Mouse (Mus musculus) liver, postnatal 0 days (tissue): ENCODE results near the gene Ccnd3. TPM values are rescaled to one million over a fixed set of nuclear protein-coding genes. Genes with fewer than 3 reads are reported as not detected.
"Not testable (repeated sequence)": the region's sequence is repeated elsewhere in the genome, so short reads cannot be mapped to it uniquely, and the experiment has no call there.

ENCODE experiments used
- ATAC-seq: fragments of 200-750 bp; cut with Nextera tagmentation; 2 replicates; pipeline ENCODE4 v1.8.0; 2017; ENCODE audit warnings: mild to moderate bottlenecking, moderate library complexity
- DNase-seq: peaks from one replicate; pipeline ENCODE4 v3.0.0-alpha.2; 2016
- H3K27ac ChIP-seq: fragments of 300-500 bp; sonication (generic); 2 replicates; pipeline ENCODE4 v1.5.1; 2014; ENCODE audit warnings: antibody characterized with exemption, moderate library complexity, mild to moderate bottlenecking, low read depth
- H3K27me3 ChIP-seq: fragments of 300-500 bp; sonication (generic); 2 replicates; pipeline ENCODE4 v1.6.1; 2014; ENCODE audit warnings: low read length, control low read depth, mixed read lengths; ENCODE audit not compliant: insufficient read depth
- H3K36me3 ChIP-seq: fragments of 300-500 bp; sonication (generic); replicated peaks from 2 replicates; pipeline ENCODE4 v1.6.1; 2014; ENCODE audit warnings: mild to moderate bottlenecking, control low read depth, low read length, moderate library complexity, mixed read lengths; ENCODE audit not compliant: insufficient read depth
- H3K4me1 ChIP-seq: fragments of 300-500 bp; sonication (generic); 2 replicates; pipeline ENCODE4 v1.6.1; 2014; ENCODE audit warnings: antibody characterized with exemption, mild to moderate bottlenecking, control low read depth; ENCODE audit not compliant: insufficient read depth
- H3K4me2 ChIP-seq: fragments of 300-500 bp; sonication (generic); 2 replicates; pipeline ENCODE4 v1.6.1; 2014; ENCODE audit warnings: low read depth, mild to moderate bottlenecking, low read length, moderate library complexity, mixed read lengths
- H3K4me3 ChIP-seq: fragments of 300-500 bp; sonication (generic); 2 replicates; pipeline ENCODE4 v1.5.1; 2014; ENCODE audit warnings: low read depth, low read length
- H3K9ac ChIP-seq: fragments of 300-500 bp; sonication (generic); replicated peaks from 2 replicates; pipeline ENCODE4 v1.6.1; 2014; ENCODE audit warnings: mild to moderate bottlenecking, moderate library complexity
- H3K9me3 ChIP-seq: fragments of 300-500 bp; sonication (generic); 2 replicates; pipeline ENCODE4 v1.6.1; 2016; ENCODE audit warnings: mild to moderate bottlenecking, control low read depth, low read length, mixed read lengths
- CTCF ChIP-seq: sonication (generic); IDR thresholded peaks from 2 replicates; pipeline ENCODE4 v1.5.1; 2016; ENCODE audit warnings: antibody characterized with exemption, low read depth
- EP300 ChIP-seq: IDR thresholded peaks from 2 replicates; pipeline ENCODE4 v1.6.1; 2016; ENCODE audit warnings: antibody characterized with exemption, low read depth, mild to moderate bottlenecking
- WGBS: fragments of 180-500 bp; shearing (Covaris S2); extraction: QIAGEN DNeasy Blood & Tissue Kit; methylation state at CpG from one replicate; pipeline ENCODE4 v1.1.7; 2014; ENCODE audit not compliant: insufficient replicate concordance; 5-methylcytosine and 5-hydroxymethylcytosine counted together
- polyA plus RNA-seq: library from polyadenylated mRNA; unstranded; fragments of >200 nt; fragmentation: Nextera tagmentation; extraction: Ambion mirVana; gene quantifications from 2 replicates; pipeline ENCODE4 v1.2.1, GENCODE M21; 2015

Gene Ccnd3
- polyA plus RNA-seq, 1 experiment from 2014 or later = 249 TPM

DNA sequence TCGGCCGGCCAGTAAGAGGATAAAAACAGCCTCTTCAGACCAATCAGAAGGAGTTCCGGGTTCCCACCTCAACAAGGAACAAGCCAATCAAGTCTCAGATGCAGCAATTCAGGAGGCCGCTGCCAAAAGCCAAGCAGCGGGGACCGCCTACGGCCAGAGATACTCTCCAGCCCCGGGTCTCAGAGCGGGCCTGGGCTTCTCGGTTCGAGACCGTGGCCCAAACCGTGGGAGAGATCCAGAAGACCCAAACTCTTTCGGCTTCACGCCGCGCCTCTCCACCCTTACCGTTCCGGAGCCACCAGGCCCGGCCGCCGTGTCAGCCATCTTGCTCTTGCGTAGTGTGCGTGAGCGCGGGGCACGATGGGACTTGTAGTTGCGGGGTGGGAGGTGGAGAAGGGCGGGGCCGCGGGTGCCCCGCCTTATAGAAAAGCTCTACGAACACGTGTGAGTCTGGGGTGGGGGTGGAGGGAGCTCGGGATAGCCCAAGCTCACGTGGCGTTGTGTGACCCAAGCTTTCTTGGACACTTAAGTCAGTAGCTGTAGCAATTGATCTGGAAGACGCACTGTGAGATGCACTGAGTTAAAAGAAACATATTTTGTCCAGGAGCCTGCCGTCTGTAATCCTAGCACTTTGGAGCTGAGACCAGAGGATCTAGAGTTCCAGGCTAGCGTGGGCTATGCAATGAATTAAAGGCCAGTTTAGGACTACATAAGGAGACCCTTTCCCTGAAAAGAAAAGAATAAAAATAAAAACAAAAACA is 2.7 kb upstream of the Ccnd3 start, which contains the start of gene Taf8:
Taf8 (minus strand) TSS at position 347 of the 761 bp plus-strand sequence.
- Histone ChIP-seq H3K4me3 (peak within 1 kb of the TSS; percentile 65), H3K27ac (peak within 1 kb of the TSS; percentile 70), H3K9me3 (no peaks in the 10 kb centered on the region), H3K4me1 (peaks cover 34% of the 10 kb centered on the region), H3K4me2 (peak within 1 kb of the TSS; percentile 74), H3K27me3 (no peaks in the 10 kb centered on the region), H3K9ac (peak within 1 kb of the TSS; percentile 70), H3K36me3 (peaks cover 27% of the 10 kb centered on the region)
- 2% methylated on average over 40 of the region's 40 CpGs for WGBS
- DNase-seq = peak; percentile 96
- peak; percentile 91 for ATAC-seq
- TF ChIP-seq EP300 (peak; percentile 11; the same call in 1 of the 2 replicates), CTCF (no peak)

DNA sequence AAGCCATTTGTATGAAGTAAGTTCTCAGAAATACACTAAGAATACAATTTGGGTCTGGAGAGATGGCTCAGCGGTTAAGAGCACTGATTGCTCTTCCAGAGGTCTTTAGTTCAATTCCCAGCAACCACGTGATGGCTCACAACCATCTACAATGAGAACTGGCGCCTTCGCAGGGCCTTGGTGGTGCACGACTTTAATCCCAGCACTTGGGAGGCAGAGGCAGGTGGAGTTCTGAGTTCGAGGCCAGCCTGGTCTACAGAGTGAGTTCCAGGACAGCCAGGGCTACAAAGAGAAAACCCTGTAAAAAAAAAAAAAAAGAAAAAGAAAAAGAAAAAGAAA is 2.2 kb upstream of the Ccnd3 start:
- H3K27ac ChIP-seq = peak overlapping the region; percentile 70; the same call in 1 of the 2 replicates
- 77% methylated on average over 6 of the region's 6 CpGs for WGBS
- not testable (repeated sequence) for ATAC-seq

DNA sequence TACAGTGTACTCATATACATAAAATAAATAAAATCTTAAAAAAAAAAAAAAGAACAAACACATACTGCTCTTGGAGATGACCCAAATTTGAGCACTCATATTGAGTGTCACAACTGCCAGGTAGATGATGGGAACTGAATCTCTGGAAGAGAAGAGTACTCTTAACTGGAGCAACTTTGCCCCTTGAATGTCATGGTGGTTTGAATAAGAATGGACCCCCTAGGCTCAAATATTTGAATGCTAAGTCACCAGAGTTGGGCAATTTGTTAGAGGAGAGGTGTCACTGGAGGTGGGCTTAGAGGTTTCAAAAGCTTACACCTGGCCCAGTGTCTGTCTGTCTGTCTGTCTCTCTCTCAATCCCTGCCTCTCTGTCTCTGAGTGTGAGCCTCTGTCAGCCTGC is 1.2 kb upstream of the Ccnd3 start:
- peaks cover 47% of the 10 kb centered on the region for H3K4me1 ChIP-seq
- TF ChIP-seq EP300 = no peak
- TF ChIP-seq CTCF = no peak
- no peak overlapping the region for H3K4me3 ChIP-seq
- peaks cover 15% of the 10 kb centered on the region for H3K36me3 ChIP-seq
- ATAC-seq (no peak), DNase-seq (no peak)
- H3K27ac ChIP-seq = peak overlapping the region; percentile 100
- H3K9ac ChIP-seq = no peak overlapping the region
- H3K27me3 ChIP-seq = no peaks in the 10 kb centered on the region
- H3K9me3 ChIP-seq = no peaks in the 10 kb centered on the region
- H3K4me2 ChIP-seq = no peak overlapping the region

More for the DNA sequence above, 2.2 kb upstream of the Ccnd3 start:
- Histone ChIP-seq H3K4me2 (peak overlapping the region; percentile 74), H3K4me1 (peaks cover 39% of the 10 kb centered on the region), H3K36me3 (peaks cover 23% of the 10 kb centered on the region), H3K9ac (peak overlapping the region; percentile 70; the same call in 1 of the 2 replicates)
- not testable (repeated sequence) for H3K4me3 ChIP-seq, H3K9me3 ChIP-seq, DNase-seq, H3K27me3 ChIP-seq

DNA sequence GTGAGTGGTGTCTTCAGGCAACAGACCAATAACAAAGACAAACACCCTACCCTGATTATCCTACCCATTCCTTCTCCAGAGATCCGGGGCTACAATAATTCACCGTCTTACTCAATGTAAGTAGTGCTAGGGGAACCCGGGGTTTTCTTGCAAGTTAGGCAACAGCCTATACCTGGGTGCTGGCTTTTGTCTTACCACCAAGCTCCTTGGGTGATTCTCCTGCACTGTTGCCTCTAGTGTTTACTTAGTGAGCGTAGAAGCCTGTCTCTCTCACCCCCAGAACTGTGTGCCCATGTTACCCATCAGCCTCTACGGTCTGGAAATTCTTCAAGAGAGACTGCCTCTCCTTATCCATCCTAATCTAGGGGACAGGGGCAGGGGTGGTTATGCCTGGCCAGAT is 623 bp upstream of the Ccnd3 start:
- Histone ChIP-seq H3K4me1 (peaks cover 53% of the 10 kb centered on the region), H3K27ac (peak overlapping the region; percentile 100), H3K4me2 (peak overlapping the region; percentile 89), H3K27me3 (no peaks in the 10 kb centered on the region), H3K9me3 (no peaks in the 10 kb centered on the region), H3K36me3 (peaks cover 9% of the 10 kb centered on the region), H3K9ac (peak overlapping the region; percentile 70), H3K4me3 (peak overlapping the region; percentile 60)
- TF ChIP-seq CTCF = no peak
- no peak for TF ChIP-seq EP300
- WGBS = 45% methylated on average over 5 of the region's 5 CpGs
- ATAC-seq (no peak), DNase-seq (no peak)

DNA sequence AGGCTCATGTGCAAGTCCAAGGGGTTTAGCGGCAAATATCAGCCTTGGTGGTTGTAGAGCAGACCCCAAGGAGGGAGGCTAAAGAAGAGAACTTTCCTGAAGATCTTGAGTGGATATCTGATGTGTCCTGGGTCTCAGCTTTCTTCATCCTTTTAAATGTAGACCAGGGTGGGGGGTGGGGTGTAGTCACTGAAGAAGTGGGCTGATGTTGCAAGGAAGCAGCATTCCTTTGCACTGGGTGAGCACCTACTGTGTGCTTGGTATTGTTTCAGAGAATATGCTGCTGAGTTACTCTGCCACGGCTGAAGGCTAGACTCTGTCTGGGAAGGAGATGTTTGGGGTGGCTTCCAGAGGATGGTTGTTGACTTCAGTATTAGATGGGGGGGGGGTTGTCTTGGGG is 715 bp downstream of the Ccnd3 start:
- no peak for ATAC-seq
- Histone ChIP-seq H3K27me3 (no peaks in the 10 kb centered on the region), H3K4me1 (peaks cover 63% of the 10 kb centered on the region), H3K4me3 (peak overlapping the region; percentile 60), H3K36me3 (no peaks in the 10 kb centered on the region; the same call in 1 of the 2 replicates), H3K9me3 (no peaks in the 10 kb centered on the region), H3K27ac (peak overlapping the region; percentile 100), H3K4me2 (peak overlapping the region; percentile 89), H3K9ac (peak overlapping the region; percentile 70)
- TF ChIP-seq EP300 = no peak
- TF ChIP-seq CTCF = no peak
- DNase-seq = no peak
- WGBS = 27% methylated on average over 2 of the region's 2 CpGs

DNA sequence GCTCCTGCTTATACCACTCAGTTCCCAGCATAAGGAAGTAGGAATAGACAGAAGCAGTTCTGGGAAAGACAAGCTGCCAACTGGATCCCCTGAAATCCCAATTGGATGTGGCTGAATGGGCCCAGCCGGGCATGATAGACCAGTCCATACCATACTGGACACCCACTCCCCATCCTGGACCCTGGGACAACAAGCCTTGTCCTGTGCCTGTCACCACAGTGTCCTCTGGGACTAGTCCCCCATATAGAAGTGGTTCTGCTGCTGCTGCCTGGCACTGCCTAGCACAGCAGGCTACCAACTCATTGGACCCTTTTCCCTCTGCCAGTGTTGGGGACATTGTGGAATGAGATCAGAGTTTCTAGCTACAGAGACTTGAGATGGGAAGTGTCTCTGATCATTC is 1.2 kb downstream of the Ccnd3 start:
- WGBS = 63% methylated on average over 1 of the region's 1 CpGs
- Histone ChIP-seq H3K27me3 (no peaks in the 10 kb centered on the region), H3K9me3 (no peaks in the 10 kb centered on the region), H3K36me3 (no peaks in the 10 kb centered on the region; the same call in 1 of the 2 replicates), H3K4me1 (peaks cover 66% of the 10 kb centered on the region), H3K4me2 (peak overlapping the region; percentile 89), H3K4me3 (peak overlapping the region; percentile 60), H3K9ac (peak overlapping the region; percentile 70), H3K27ac (peak overlapping the region; percentile 100)
- TF ChIP-seq EP300 (no peak), CTCF (no peak)
- ATAC-seq (no peak), DNase-seq (no peak)
